Mouse (Mus musculus) kidney, embryonic 16.5 days (tissue): ENCODE results near the gene Fbxw4. TPM values are rescaled to one million over a fixed set of nuclear protein-coding genes. Genes with fewer than 3 reads are reported as not detected.

ENCODE experiments used
- polyA plus RNA-seq: library from polyadenylated mRNA; unstranded; fragments of >200 nt; fragmentation: Nextera tagmentation; extraction: Ambion mirVana; gene quantifications from 2 replicates; pipeline ENCODE4 v1.2.1, GENCODE M21; 2015

Fbxw4 gene
- polyA plus RNA-seq, 1 experiment from 2014 or later, result 7.9 TPM

Other genes starting within 250 kb of the Fbxw4 start
- gene Poll, start 99.8 kb downstream of the Fbxw4 start, polyA plus RNA-seq, result 20.4 and 21.9 TPM in 2 replicates
- gene Gm17018, start 99.7 kb downstream of the Fbxw4 start, polyA plus RNA-seq, result 52.4 and 52.9 TPM in 2 replicates
- 13.0 and 15.5 TPM in 2 replicates for gene Fgf8, start 82.6 kb upstream of the Fbxw4 start, polyA plus RNA-seq
- gene Npm3, start 89.3 kb upstream of the Fbxw4 start, polyA plus RNA-seq, result 16.3 and 18.1 TPM in 2 replicates
- 42.9 and 52.3 TPM in 2 replicates for gene Mgea5, start 123.5 kb upstream of the Fbxw4 start, polyA plus RNA-seq
- gene Kcnip2, start 155.7 kb upstream of the Fbxw4 start, polyA plus RNA-seq, result 2.0 and 2.3 TPM in 2 replicates